Mouse (Mus musculus) midbrain, embryonic 14.5 days (tissue): ENCODE data around the gene Slc4a11. TPM values are rescaled to one million over a fixed set of nuclear protein-coding genes. Genes with fewer than 3 reads are reported as not detected.
A peak's percentile ranks its signal among the peaks of the same experiment; 100 is the strongest.

Source experiments
- ATAC-seq: fragments of 200-750 bp; cut with Nextera tagmentation; 2 replicates; pipeline ENCODE4 v1.8.0; 2017; ENCODE audit warnings: moderate number of reproducible peaks, moderate library complexity; ENCODE audit not compliant: low FRiP score, low TSS enrichment
- DNase-seq: peaks from one replicate; pipeline ENCODE4 v3.0.0-alpha.2; 2015
- H3K27ac ChIP-seq: fragments of 300-500 bp; sonication (generic); replicated peaks from 2 replicates; pipeline ENCODE4 v1.5.1; 2014; ENCODE audit warnings: mild to moderate bottlenecking, low read depth, low read length, moderate library complexity
- H3K27me3 ChIP-seq: fragments of 300-500 bp; sonication (generic); 2 replicates; pipeline ENCODE4 v1.6.1; 2014; ENCODE audit warnings: low read length, control low read depth, mixed read lengths; ENCODE audit not compliant: control insufficient read depth, insufficient read depth
- H3K36me3 ChIP-seq: fragments of 300-500 bp; sonication (generic); 2 replicates; pipeline ENCODE4 v1.6.1; 2014; ENCODE audit warnings: low read length, control low read depth; ENCODE audit not compliant: control insufficient read depth, insufficient read depth
- H3K4me1 ChIP-seq: fragments of 300-500 bp; sonication (generic); 2 replicates; pipeline ENCODE4 v1.6.1; 2014; ENCODE audit warnings: mild to moderate bottlenecking, antibody characterized with exemption, low read length, control low read depth; ENCODE audit not compliant: control insufficient read depth, insufficient read depth
- H3K4me2 ChIP-seq: fragments of 300-500 bp; sonication (generic); 2 replicates; pipeline ENCODE4 v1.6.1; 2014; ENCODE audit warnings: mild to moderate bottlenecking, low read length, moderate library complexity
- H3K4me3 ChIP-seq: fragments of 300-500 bp; sonication (generic); replicated peaks from 2 replicates; pipeline ENCODE4 v1.5.1; 2014; ENCODE audit warnings: low read depth, low read length
- H3K9ac ChIP-seq: fragments of 300-500 bp; sonication (generic); replicated peaks from 2 replicates; pipeline ENCODE4 v1.6.1; 2014; ENCODE audit warnings: mild to moderate bottlenecking, low read length, moderate library complexity
- H3K9me3 ChIP-seq: fragments of 300-500 bp; sonication (generic); 2 replicates; pipeline ENCODE4 v1.6.1; 2016; ENCODE audit warnings: low read length, control low read depth, mixed read lengths; ENCODE audit not compliant: control insufficient read depth
- WGBS: fragments of 180-500 bp; shearing (Covaris S2); extraction: QIAGEN DNeasy Blood & Tissue Kit; methylation state at CpG from one replicate; pipeline ENCODE4 v1.1.7; 2014; 5-methylcytosine and 5-hydroxymethylcytosine counted together
- polyA plus RNA-seq: library from polyadenylated mRNA; unstranded; fragments of >200 nt; fragmentation: Nextera tagmentation; extraction: Ambion mirVana; gene quantifications from 2 replicates; pipeline ENCODE4 v1.2.1, GENCODE M21; 2014

Gene Slc4a11
- polyA plus RNA-seq, 1 experiment from 2014 or later = 0.49 TPM

GRCm38 (mm10) chr2:130727752-130728151 lies 30.4 kb upstream of the Slc4a11 start:
- no peak for ATAC-seq

GRCm38 (mm10) chr2:130724369-130724768 lies 27.1 kb upstream of the Slc4a11 start:
- WGBS = 83% methylated on average over 4 of the region's 4 CpGs
- ATAC-seq (no peak), DNase-seq (no peak)
- Histone ChIP-seq H3K4me2 (no peak overlapping the region), H3K27me3 (no peaks in the 10 kb centered on the region), H3K9me3 (no peaks in the 10 kb centered on the region), H3K9ac (no peak overlapping the region), H3K27ac (no peak overlapping the region), H3K4me1 (no peaks in the 10 kb centered on the region), H3K4me3 (no peak overlapping the region), H3K36me3 (peaks cover 91% of the 10 kb centered on the region)

More at GRCm38 (mm10) chr2:130727752-130728151, 30.4 kb upstream of the Slc4a11 start:
- H3K4me1 ChIP-seq = no peaks in the 10 kb centered on the region
- H3K27me3 ChIP-seq = no peaks in the 10 kb centered on the region
- no peak overlapping the region for H3K4me3 ChIP-seq
- H3K27ac ChIP-seq = no peak overlapping the region
- no peak overlapping the region for H3K4me2 ChIP-seq
- DNase-seq = no peak
- WGBS = 95% methylated on average over 1 of the region's 1 CpGs
- no peaks in the 10 kb centered on the region for H3K9me3 ChIP-seq
- no peak overlapping the region for H3K9ac ChIP-seq
- H3K36me3 ChIP-seq = peaks cover 98% of the 10 kb centered on the region

GRCm38 (mm10) chr2:130717951-130718350 lies 20.6 kb upstream of the Slc4a11 start:
- Histone ChIP-seq H3K9ac (no peak overlapping the region), H3K9me3 (no peaks in the 10 kb centered on the region), H3K27ac (no peak overlapping the region), H3K4me3 (no peak overlapping the region), H3K4me1 (no peaks in the 10 kb centered on the region), H3K36me3 (peaks cover 88% of the 10 kb centered on the region), H3K4me2 (no peak overlapping the region), H3K27me3 (no peaks in the 10 kb centered on the region)
- ATAC-seq = no peak
- 85% methylated on average over 6 of the region's 6 CpGs for WGBS
- no peak for DNase-seq

GRCm38 (mm10) chr2:130707057-130707456 lies 9.7 kb upstream of the Slc4a11 start:
- Histone ChIP-seq H3K9ac (no peak overlapping the region), H3K9me3 (no peaks in the 10 kb centered on the region), H3K27ac (no peak overlapping the region), H3K4me1 (no peaks in the 10 kb centered on the region), H3K4me3 (no peak overlapping the region), H3K4me2 (no peak overlapping the region), H3K36me3 (peaks cover 55% of the 10 kb centered on the region), H3K27me3 (no peaks in the 10 kb centered on the region)
- no peak for DNase-seq
- no peak for ATAC-seq
- 74% methylated on average over 10 of the region's 10 CpGs for WGBS

- no peaks in the 10 kb centered on the region for H3K27me3 ChIP-seq
- H3K36me3 ChIP-seq = peaks cover 50% of the 10 kb centered on the region
These were observed 9.3 kb upstream of the Slc4a11 start for GRCm38 (mm10) chr2:130706602-130707001.

GRCm38 (mm10) chr2:130705178-130705577 lies 7.9 kb upstream of the Slc4a11 start:
- H3K27ac ChIP-seq = no peak overlapping the region
- H3K4me3 ChIP-seq = no peak overlapping the region
- DNase-seq = no peak
- peaks cover 36% of the 10 kb centered on the region for H3K36me3 ChIP-seq
- no peak overlapping the region for H3K4me2 ChIP-seq
- H3K4me1 ChIP-seq = no peaks in the 10 kb centered on the region
- ATAC-seq = no peak
- H3K9me3 ChIP-seq = no peaks in the 10 kb centered on the region
- no peaks in the 10 kb centered on the region for H3K27me3 ChIP-seq
- no peak overlapping the region for H3K9ac ChIP-seq
- WGBS = 67% methylated on average over 6 of the region's 6 CpGs

More at GRCm38 (mm10) chr2:130706602-130707001, 9.3 kb upstream of the Slc4a11 start:
- Histone ChIP-seq H3K9me3 (no peaks in the 10 kb centered on the region), H3K27ac (no peak overlapping the region), H3K4me3 (no peak overlapping the region), H3K4me1 (no peaks in the 10 kb centered on the region), H3K9ac (no peak overlapping the region), H3K4me2 (no peak overlapping the region)
- ATAC-seq = no peak
- no peak for DNase-seq
- 72% methylated on average over 4 of the region's 4 CpGs for WGBS

- Histone ChIP-seq H3K4me1 (no peaks in the 10 kb centered on the region), H3K27ac (no peak overlapping the region), H3K27me3 (no peaks in the 10 kb centered on the region), H3K4me2 (no peak overlapping the region), H3K9ac (no peak overlapping the region), H3K4me3 (no peak overlapping the region), H3K36me3 (peaks cover 28% of the 10 kb centered on the region), H3K9me3 (no peaks in the 10 kb centered on the region)
- DNase-seq (peak; percentile 11), ATAC-seq (no peak)
- WGBS = 79% methylated on average over 9 of the region's 9 CpGs
These were observed 7.0 kb upstream of the Slc4a11 start for GRCm38 (mm10) chr2:130704040-130705001.

- peaks cover 30% of the 10 kb centered on the region for H3K27me3 ChIP-seq
- 0 out of 2 replicates have a peak, but pooled peaks cover 8% of the 10 kb centered on the region for H3K4me1 ChIP-seq
- H3K4me3 ChIP-seq = peak overlapping the region; percentile 40
- H3K27ac ChIP-seq = no peak overlapping the region
- H3K4me2 ChIP-seq = peak overlapping the region; percentile 94
- no peak for ATAC-seq
- 1% methylated on average over 14 of the region's 14 CpGs for WGBS
- peak; percentile 48 for DNase-seq
- H3K9me3 ChIP-seq = no peaks in the 10 kb centered on the region
- H3K36me3 ChIP-seq = no peaks in the 10 kb centered on the region
- H3K9ac ChIP-seq = no peak overlapping the region
These were observed 525 bp upstream of the Slc4a11 start for GRCm38 (mm10) chr2:130697821-130698266.
